Mouse (Mus musculus): ENCODE data around the gene Gm49321. TPM values are rescaled to one million over a fixed set of nuclear protein-coding genes. Genes with fewer than 3 reads are reported as not detected.

Gm49321 gene
- total RNA-seq, 2 experiments from 2014 or later = 4.9 to 8.1 TPM

- no peak for DNase-seq (ENCODE audit: low spot score in 2 of 2)
Observed at GRCm38 (mm10) chr12:74009448-74009911, 72.0 kb downstream of the Gm49321 start.

GRCm38 (mm10) chr12:74013739-74014138 is 76.3 kb downstream of the Gm49321 start:
- DNase-seq (ENCODE audit: low spot score in 2 of 2) = peak; percentile 60 to 74

GRCm38 (mm10) chr12:74014739-74015270 is 77.4 kb downstream of the Gm49321 start:
- peak in 1 of 2 experiments; percentile 19 for DNase-seq (ENCODE audit: low spot score in 2 of 2)

GRCm38 (mm10) chr12:74015491-74015890 is 78.0 kb downstream of the Gm49321 start:
- DNase-seq (ENCODE audit: low spot score in 2 of 2) = no peak

Other genes starting within 250 kb of the Gm49321 start
- 10 to 100 TPM; 74.4 to 77.5 TPM for gene Hif1a, start 36.3 kb upstream of the Gm49321 start, total RNA-seq (2021)
- gene Snapc1, start 26.8 kb downstream of the Gm49321 start, total RNA-seq (2021) = 10 to 100 TPM; 17.0 to 18.8 TPM
- gene Syt16, start 60.0 kb downstream of the Gm49321 start, total RNA-seq (2021) = 1 to 10 TPM; 2.0 to 3.0 TPM